ENCODE assay signal across 1 mouse cellular context in the genomic region with DNA sequence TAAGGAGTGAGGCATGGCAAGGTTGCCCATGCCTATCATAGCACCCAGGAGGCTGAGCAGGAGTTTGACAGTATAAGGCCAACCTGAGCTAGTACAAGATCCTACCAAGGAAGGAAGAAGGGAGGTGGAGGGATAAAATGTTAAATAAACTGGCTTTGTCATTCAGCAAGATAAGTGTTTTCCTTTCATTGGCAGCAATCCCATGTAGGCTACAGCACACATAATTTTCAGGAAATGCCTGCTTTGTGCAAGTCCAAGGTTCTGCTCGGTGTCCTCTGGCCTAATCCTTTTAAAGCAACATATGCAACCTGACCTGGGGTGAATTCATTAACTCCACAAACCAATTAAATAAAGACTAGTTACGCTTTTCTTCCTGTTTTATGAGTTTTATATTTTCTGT.
TF ChIP-seq lines count a peak whose summit lies in the region.

No protein-coding gene starts in this region.

TF ChIP-seq in MEL, 35 proteins besides CTCF, POLR2A, EP300 and RAD21 (continued from another document):
- no peak for TF ChIP-seq BHLHE40 (IDR thresholded peaks at IDR 0.05; ENCODE audit: borderline replicate concordance, low read depth, low read length)
- TF ChIP-seq KAT2A (conservative IDR thresholded peaks at IDR 0.05; ENCODE audit: low read depth, low read length) = no peak
- no peak for TF ChIP-seq UBTF (IDR thresholded peaks at IDR 0.05; ENCODE audit: borderline replicate concordance, insufficient read depth, low read depth, low read length)
- no peak for TF ChIP-seq NELFE (IDR thresholded peaks at IDR 0.05; ENCODE audit: low read depth, low read length)
- TF ChIP-seq SIN3A (IDR thresholded peaks at IDR 0.05; ENCODE audit: low read length) = no peak
- no peak for TF ChIP-seq CHD2 (IDR thresholded peaks at IDR 0.05; ENCODE audit: low read length)
- no peak for TF ChIP-seq NRF1 (IDR thresholded peaks at IDR 0.05; ENCODE audit: insufficient read depth, low read depth, low read length, poor library complexity, severe bottlenecking)
- no peak for TF ChIP-seq HCFC1 (IDR thresholded peaks at IDR 0.05; ENCODE audit: low read depth, low read length)
- TF ChIP-seq USF2 (IDR thresholded peaks at IDR 0.05; ENCODE audit: borderline replicate concordance in 1 of 2, insufficient read depth in 1 of 2, low read depth in 1 of 2, low read length in 2 of 2) = no peak
- no peak for TF ChIP-seq POLR2AphosphoS2 (IDR thresholded peaks at IDR 0.05; ENCODE audit: low read length)
- TF ChIP-seq ETS1 (IDR thresholded peaks at IDR 0.05; ENCODE audit: low read depth, low read length) = no peak
- no peak for TF ChIP-seq GATA1 (IDR thresholded peaks at IDR 0.05; ENCODE audit: low read depth, low read length)
- TF ChIP-seq GABPA (IDR thresholded peaks at IDR 0.05; ENCODE audit: low read depth, low read length) = no peak
- no peak for TF ChIP-seq MYC (IDR thresholded peaks at IDR 0.05; ENCODE audit: low read depth, low read length)
